Comparison of ENCODE assay signal across 22 mouse cellular contexts in the genomic region with DNA sequence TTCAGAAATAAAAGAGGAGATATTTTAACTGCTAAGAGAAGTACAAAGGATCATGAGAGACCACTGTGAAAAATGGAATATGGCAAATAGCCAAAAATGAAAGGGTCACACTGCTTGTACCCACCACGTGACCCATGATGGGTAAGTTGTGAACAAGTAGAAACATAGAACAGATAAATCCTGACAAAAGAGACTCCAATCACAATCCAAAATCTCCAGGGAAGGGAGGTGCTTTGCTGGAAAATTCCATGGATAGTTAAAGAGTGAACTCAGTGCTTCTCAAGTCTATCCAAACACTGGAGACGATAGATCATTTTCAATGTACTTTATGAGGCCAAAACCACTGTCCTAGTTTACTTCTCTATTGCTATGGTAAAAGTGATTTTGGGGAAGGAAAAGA. TPM values are rescaled to one million over a fixed set of nuclear protein-coding genes. Genes with fewer than 3 reads are reported as not detected.
"Had no signal": no experiment of that assay in that cellular context is flagged by ENCODE, and none has a peak within 500 bp of the region (broad histone marks: within the 10 kb centered on the region; RNA-seq: fewer than 3 reads in every experiment).

No protein-coding gene starts in this region.

- H3K4me3 ChIP-seq: limb, embryonic 12.5 days; midbrain, embryonic 12.5 days; neural tube, embryonic 15.5 days had no signal

- H3K9me3 ChIP-seq: limb, embryonic 12.5 days; midbrain, embryonic 12.5 days; neural tube, embryonic 15.5 days had no signal

- H3K27ac ChIP-seq: limb, embryonic 12.5 days; liver, embryonic 14.5 days; midbrain, embryonic 12.5 days; neural tube, embryonic 15.5 days; stomach, postnatal 0 days had no signal

- H3K36me3 ChIP-seq: limb, embryonic 12.5 days; midbrain, embryonic 12.5 days; neural tube, embryonic 15.5 days had no signal

- H3K9ac ChIP-seq: limb, embryonic 12.5 days; liver, embryonic 14.5 days; midbrain, embryonic 12.5 days; neural tube, embryonic 15.5 days had no signal

- H3K4me2 ChIP-seq: limb, embryonic 12.5 days; midbrain, embryonic 12.5 days; neural tube, embryonic 15.5 days had no signal

- H3K27me3 ChIP-seq: limb, embryonic 12.5 days; midbrain, embryonic 12.5 days; neural tube, embryonic 15.5 days had no signal

- DNase-seq: kidney, adult 11 months; kidney, postnatal 36 days; layer of hippocampus, adult 9-11 months; lung, adult 18-20 months; right cerebral cortex, adult 18-20 months; right cerebral cortex, postnatal 25 days; thymus, adult 18-20 months; thymus, postnatal 14 days had no signal

- H3K4me1 ChIP-seq: limb, embryonic 12.5 days; midbrain, embryonic 12.5 days; neural tube, embryonic 15.5 days had no signal

RNA-seq across cellular contexts. Expression of a gene that starts 8.3 kb away (rescaled TPM):
- total RNA-seq: layer of hippocampus, adult 18-20 months; left cerebral cortex, postnatal 36 days; liver, adult 2 months; megakaryocyte-erythroid progenitor cell, adult 5-6 weeks; midbrain, postnatal 0 days had no signal
- polyA plus RNA-seq: kidney, embryonic 14.5 days; limb, embryonic 12.5 days; liver, adult 2 months; liver, embryonic 14.5 days; lung, embryonic 16.5 days; midbrain, embryonic 12.5 days; midbrain, postnatal 0 days; neural tube, embryonic 11.5 days; neural tube, embryonic 15.5 days; stomach, postnatal 0 days; urinary bladder, adult 2 months had no signal

RNA-seq across cellular contexts. Expression of a gene that starts 27.2 kb away (rescaled TPM):
- total RNA-seq: layer of hippocampus, adult 18-20 months; left cerebral cortex, postnatal 36 days; liver, adult 2 months; megakaryocyte-erythroid progenitor cell, adult 5-6 weeks; midbrain, postnatal 0 days had no signal
- polyA plus RNA-seq: kidney, embryonic 14.5 days; limb, embryonic 12.5 days; liver, adult 2 months; liver, embryonic 14.5 days; lung, embryonic 16.5 days; midbrain, embryonic 12.5 days; midbrain, postnatal 0 days; neural tube, embryonic 11.5 days; neural tube, embryonic 15.5 days; stomach, postnatal 0 days; urinary bladder, adult 2 months had no signal

RNA-seq across cellular contexts. Expression of a gene that starts 40.7 kb away (rescaled TPM):
- total RNA-seq: layer of hippocampus, adult 18-20 months; left cerebral cortex, postnatal 36 days; liver, adult 2 months; megakaryocyte-erythroid progenitor cell, adult 5-6 weeks; midbrain, postnatal 0 days had no signal
- polyA plus RNA-seq: kidney, embryonic 14.5 days; limb, embryonic 12.5 days; liver, adult 2 months; liver, embryonic 14.5 days; lung, embryonic 16.5 days; midbrain, embryonic 12.5 days; midbrain, postnatal 0 days; neural tube, embryonic 11.5 days; neural tube, embryonic 15.5 days; stomach, postnatal 0 days; urinary bladder, adult 2 months had no signal
